Mouse (Mus musculus) CH12.LX (cell line): ENCODE data around the gene Olfr13.
"Not testable (repeated sequence)": the region's sequence is repeated elsewhere in the genome, so short reads cannot be mapped to it uniquely, and the experiment has no call there.

Source experiments
- CTCF ChIP-seq, 2 experiments: IDR thresholded peaks in 1 of 2; conservative IDR thresholded peaks in 1 of 2; 2 replicates each; pipeline ENCODE4 v1.5.1; 2011 to 2012; ENCODE audit warnings: low read depth in 2 of 2, low read length in 2 of 2, improper control_type of control experiment in 1 of 2, inconsistent platforms in 1 of 2, mild to moderate bottlenecking in 1 of 2, moderate library complexity in 1 of 2
- ELF1 ChIP-seq: IDR thresholded peaks from 2 replicates; pipeline ENCODE4 v1.6.1; 2014; ENCODE audit warnings: low read depth, mild to moderate bottlenecking, inconsistent platforms, low read length, improper control_type of control experiment
- EP300 ChIP-seq: IDR thresholded peaks from 2 replicates; pipeline ENCODE4 v1.6.1; 2011; ENCODE audit warnings: low read length, improper control_type of control experiment
- ETS1 ChIP-seq: conservative IDR thresholded peaks from 2 replicates; pipeline ENCODE4 v1.6.1; 2012; ENCODE audit warnings: low read depth, mild to moderate bottlenecking, inconsistent platforms, low read length, improper control_type of control experiment, moderate library complexity
- IRF4 ChIP-seq: IDR thresholded peaks from 2 replicates; pipeline ENCODE4 v1.6.1; 2014; ENCODE audit warnings: low read depth, mild to moderate bottlenecking, inconsistent platforms, low read length, improper control_type of control experiment
- MAFK ChIP-seq: IDR thresholded peaks from 2 replicates; pipeline ENCODE4 v1.6.1; 2011; ENCODE audit warnings: low read length, improper control_type of control experiment; ENCODE audit not compliant: insufficient replicate concordance
- POLR2A ChIP-seq: IDR thresholded peaks from 2 replicates; pipeline ENCODE4 v1.6.1; 2011; ENCODE audit warnings: low read depth, mild to moderate bottlenecking, improper control_type of control experiment, low read length
- POLR2AphosphoS2 ChIP-seq: IDR thresholded peaks from 2 replicates; pipeline ENCODE4 v1.6.1; 2011; ENCODE audit warnings: low read depth, low read length, improper control_type of control experiment
- RCOR1 ChIP-seq: conservative IDR thresholded peaks from 2 replicates; pipeline ENCODE4 v1.6.1; 2012; ENCODE audit warnings: low read depth, mild to moderate bottlenecking, inconsistent platforms, low read length, improper control_type of control experiment
- ZC3H11A ChIP-seq: IDR thresholded peaks from 2 replicates; pipeline ENCODE4 v1.6.1; 2012; ENCODE audit warnings: low read depth, mild to moderate bottlenecking, inconsistent platforms, low read length, improper control_type of control experiment

DNA sequence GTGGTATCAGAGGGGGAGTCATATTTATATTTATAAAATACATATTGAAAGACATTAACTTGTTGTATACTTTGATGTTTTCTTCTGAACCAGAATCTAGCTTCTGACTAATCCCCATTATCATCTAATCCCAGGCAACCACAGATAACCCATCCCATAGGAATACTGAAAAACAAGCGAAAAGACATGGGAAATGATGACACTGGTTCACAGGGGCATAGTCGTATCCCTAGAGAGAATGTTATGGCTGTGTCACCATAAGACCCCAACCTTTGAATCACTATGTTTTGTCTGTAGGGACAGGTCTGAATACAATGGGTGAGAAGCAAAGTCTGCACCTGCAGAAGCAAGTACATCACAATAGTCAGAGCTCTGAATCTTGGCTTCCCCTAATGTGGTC, 25.7 kb upstream of the Olfr13 start, which contains the start of gene Olfr237-ps1:
- TF ChIP-seq CTCF (conservative IDR thresholded peaks at IDR 0.05 in 1 of 2, IDR thresholded peaks at IDR 0.05 in 1 of 2; ENCODE audit: low read depth in 2 of 2, low read length in 2 of 2); EP300; POLR2AphosphoS2; IRF4; ETS1; RCOR1; POLR2A; ELF1; ZC3H11A; MAFK: not testable (repeated sequence)
